In the genomic region with DNA sequence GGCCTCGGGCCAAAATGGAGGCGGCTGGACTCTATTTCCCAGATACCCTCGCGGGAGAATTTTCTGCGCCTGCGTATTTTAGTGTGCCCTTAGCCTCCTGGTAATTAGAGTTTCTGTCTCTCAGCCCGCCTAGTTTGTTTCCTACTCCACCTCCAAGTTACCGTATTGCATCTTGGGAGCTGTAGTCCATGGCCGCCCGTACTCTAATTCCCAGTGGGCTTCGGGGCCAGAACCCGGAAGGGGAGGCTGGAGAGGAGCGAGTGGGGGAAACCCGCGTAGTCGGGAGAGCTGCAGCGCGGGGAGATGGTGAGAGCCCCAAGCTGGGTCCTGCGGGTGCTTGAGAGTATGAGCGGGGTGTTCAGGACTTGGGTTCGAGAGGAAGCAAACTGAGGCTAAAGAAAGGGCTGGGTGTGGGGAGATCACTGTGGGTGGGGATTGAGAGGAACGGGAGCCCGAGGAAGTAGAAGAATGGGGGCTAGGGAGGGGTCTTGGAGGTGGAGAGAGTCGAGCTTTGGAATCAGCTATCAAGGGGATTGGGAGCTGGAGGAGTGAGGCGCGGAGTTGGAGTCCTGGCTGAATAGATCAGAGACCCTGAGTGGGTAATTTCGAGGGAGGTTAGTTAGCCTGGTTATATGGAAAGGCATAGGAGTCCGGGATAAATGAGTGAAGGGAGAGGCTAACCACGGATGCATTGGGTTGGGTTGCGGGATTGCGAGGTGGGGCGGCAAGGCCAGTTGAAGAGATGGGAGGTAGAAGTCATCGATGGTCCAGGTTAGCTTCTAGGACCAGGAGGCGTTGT, we compare ENCODE assay signal across 8 mouse cellular contexts. TPM values are rescaled to one million over a fixed set of nuclear protein-coding genes. Genes with fewer than 3 reads are reported as not detected.
DNase-seq lines count a peak whose midpoint lies in the region; ATAC-seq lines count a peak whose summit lies in the region.

A gene (plus strand): TSS at position 229 of the 799 bp plus-strand sequence.

- DNase-seq in NIH3T3 (ENCODE audit: low read depth), result peak; percentile 97
- DNase-seq in cerebellum, postnatal 10 days, result peak; percentile 94 to 95
- peak; percentile 91 to 92 for DNase-seq in frontal cortex, postnatal 10 days (ENCODE audit: low spot score in 2 of 2)
- DNase-seq in layer of hippocampus, postnatal 14 days (ENCODE audit: low spot score in 2 of 2), result peak; percentile 89 to 97
- peak; percentile 91 for DNase-seq in lung, postnatal 14 days
- peak; percentile 94 for DNase-seq in retina, adult 2 months (ENCODE audit: low read depth, low spot score)
- peak; percentile 88 to 94 for DNase-seq in thymus, postnatal 36 days

- H3K27ac ChIP-seq in hindbrain, embryonic 12.5 days, result peak within 1 kb of the TSS; percentile 19; the same call in 1 of the 2 replicates

- ATAC-seq in hindbrain, embryonic 12.5 days (ENCODE audit: low FRiP score), result peak; percentile 97

- peaks cover 8% of the 10 kb centered on the region; the same call in 1 of the 2 replicates for H3K9me3 ChIP-seq in hindbrain, embryonic 12.5 days (replicated peaks)

- peaks cover 12% of the 10 kb centered on the region; the same call in 1 of the 2 replicates for H3K27me3 ChIP-seq in hindbrain, embryonic 12.5 days

- H3K9ac ChIP-seq in hindbrain, embryonic 12.5 days, result peak within 1 kb of the TSS; percentile 64

- WGBS in hindbrain, embryonic 12.5 days, result 3% methylated on average over 34 of the region's 34 CpGs

- peak within 1 kb of the TSS; percentile 47 for H3K4me3 ChIP-seq in hindbrain, embryonic 12.5 days

- H3K36me3 ChIP-seq in hindbrain, embryonic 12.5 days, result no peaks in the 10 kb centered on the region

- peaks cover 17% of the 10 kb centered on the region for H3K4me1 ChIP-seq in hindbrain, embryonic 12.5 days

- H3K4me2 ChIP-seq in hindbrain, embryonic 12.5 days (replicated peaks), result peak within 1 kb of the TSS; percentile 73

RNA-seq across cellular contexts. Expression of the gene that starts here (rescaled TPM):
- polyA plus RNA-seq in hindbrain, embryonic 12.5 days (2016; fragmentation: Nextera tagmentation; extraction: Ambion mirVana), result 20.9 TPM in 2 replicates
- total RNA-seq in layer of hippocampus, postnatal 14 days (2021), result 10 to 100 TPM; 11.0 to 14.0 TPM

Comparison
In these comparisons a context has a peak if more than half of its experiments do, and no peak if none do; other contexts are left out.
1. Peak in every context shown above with its lines: DNase-seq, ATAC-seq, H3K4me3 ChIP-seq and H3K27ac ChIP-seq.